Mouse (Mus musculus) right cerebral cortex, postnatal 25 days (tissue): ENCODE results near the gene Cpn1.
"Not testable (repeated sequence)": the region's sequence is repeated elsewhere in the genome, so short reads cannot be mapped to it uniquely, and the experiment has no call there.

Experiments used
- DNase-seq: peaks from one replicate; pipeline ENCODE4 v3.0.0; 2022

Gene Cpn1

GRCm38 (mm10) chr19:43980711-43981110 is 5.6 kb downstream of the Cpn1 start:
- DNase-seq, result no peak

- DNase-seq, result no peak
These were observed 8.6 kb downstream of the Cpn1 start for GRCm38 (mm10) chr19:43977799-43978198.

GRCm38 (mm10) chr19:43976661-43977060 is 9.7 kb downstream of the Cpn1 start:
- DNase-seq, result no peak

GRCm38 (mm10) chr19:43974221-43974620 is 12.1 kb downstream of the Cpn1 start:
- DNase-seq, result no peak

GRCm38 (mm10) chr19:43973711-43974110 is 12.6 kb downstream of the Cpn1 start:
- no peak for DNase-seq

- DNase-seq, result no peak
These were observed 14.2 kb downstream of the Cpn1 start for GRCm38 (mm10) chr19:43972129-43972528.

GRCm38 (mm10) chr19:43968436-43969026 is 17.8 kb downstream of the Cpn1 start:
- no peak for DNase-seq

- DNase-seq, result no peak
These were observed 19.9 kb downstream of the Cpn1 start for GRCm38 (mm10) chr19:43966481-43966880.

GRCm38 (mm10) chr19:43965496-43966085 is 20.8 kb downstream of the Cpn1 start:
- DNase-seq, result no peak

GRCm38 (mm10) chr19:43962795-43963194 is 23.6 kb downstream of the Cpn1 start:
- DNase-seq, result no peak

- no peak for DNase-seq
These were observed 25.2 kb downstream of the Cpn1 start for GRCm38 (mm10) chr19:43961185-43961584.

GRCm38 (mm10) chr19:43960014-43960413 is 26.3 kb downstream of the Cpn1 start:
- DNase-seq, result no peak

- peak; percentile 47 for DNase-seq
These were observed 27.2 kb downstream of the Cpn1 start for GRCm38 (mm10) chr19:43959162-43959561.

- DNase-seq, result peak; percentile 60
These were observed 28.5 kb downstream of the Cpn1 start for GRCm38 (mm10) chr19:43957881-43958280.

- DNase-seq, result peak; percentile 8
These were observed 29.0 kb downstream of the Cpn1 start for GRCm38 (mm10) chr19:43957402-43957801.

GRCm38 (mm10) chr19:43955266-43955665 is 31.1 kb downstream of the Cpn1 start:
- DNase-seq, result no peak

- DNase-seq, result no peak
These were observed 31.5 kb downstream of the Cpn1 start for GRCm38 (mm10) chr19:43954864-43955263.

- DNase-seq, result not testable (repeated sequence)
These were observed 33.4 kb downstream of the Cpn1 start for GRCm38 (mm10) chr19:43952936-43953335.

GRCm38 (mm10) chr19:43949111-43949810 is 37.1 kb downstream of the Cpn1 start:
- no peak for DNase-seq

GRCm38 (mm10) chr19:43944566-43944965 is 41.8 kb downstream of the Cpn1 start:
- DNase-seq, result no peak

GRCm38 (mm10) chr19:43943076-43943475 is 43.3 kb downstream of the Cpn1 start:
- no peak for DNase-seq

GRCm38 (mm10) chr19:43939769-43940689 is 46.3 kb downstream of the Cpn1 start, which contains the start of gene Dnmbp:
Gene Dnmbp (minus strand): TSS chr19:43940191.
- DNase-seq, result peak; percentile 82

- DNase-seq, result no peak
These were observed 47.1 kb downstream of the Cpn1 start for GRCm38 (mm10) chr19:43939171-43939768.
